Mouse (Mus musculus) small intestine, adult 2 months (tissue): ENCODE data around the gene Memo1. TPM values are rescaled to one million over a fixed set of nuclear protein-coding genes. Genes with fewer than 3 reads are reported as not detected.

ENCODE experiments used
- H3K27ac ChIP-seq: fragments of 200-500 bp; 2 replicates; pipeline ENCODE4 v1.5.1; 2012; ENCODE audit warnings: low read depth, low read length, control low read depth, inconsistent platforms; ENCODE audit not compliant: insufficient read depth
- H3K27me3 ChIP-seq: fragments of 200-500 bp; 2 replicates; pipeline ENCODE4 v1.6.1; 2012; ENCODE audit warnings: mild to moderate bottlenecking, moderate library complexity, low read length, inconsistent platforms; ENCODE audit not compliant: control insufficient read depth, insufficient read depth
- H3K36me3 ChIP-seq: fragments of 200-500 bp; 2 replicates; pipeline ENCODE4 v1.6.1; 2012; ENCODE audit warnings: mild to moderate bottlenecking, low read length, control low read depth, inconsistent platforms; ENCODE audit not compliant: control insufficient read depth, insufficient read depth
- H3K4me1 ChIP-seq: fragments of 200-500 bp; 2 replicates; pipeline ENCODE4 v1.6.1; 2012; ENCODE audit warnings: low read length, inconsistent platforms, mixed read lengths; ENCODE audit not compliant: control insufficient read depth, insufficient read depth, insufficient read length
- H3K4me3 ChIP-seq: fragments of 200-500 bp; 2 replicates; pipeline ENCODE4 v1.5.1; 2012; ENCODE audit warnings: low read depth, mild to moderate bottlenecking, control low read depth, inconsistent platforms, low read length, moderate library complexity
- CTCF ChIP-seq: fragments of 200-500 bp; IDR thresholded peaks from 2 replicates; pipeline ENCODE4 v1.5.1; 2012; ENCODE audit warnings: low read depth, mild to moderate bottlenecking, control low read depth, inconsistent platforms, low read length, moderate library complexity, mixed read lengths; ENCODE audit not compliant: insufficient replicate concordance, insufficient read length; ENCODE audit errors: extremely low read depth
- POLR2A ChIP-seq: fragments of 200-500 bp; IDR thresholded peaks from 2 replicates; pipeline ENCODE4 v1.6.1; 2012; ENCODE audit warnings: low read depth, mild to moderate bottlenecking, control low read depth, inconsistent platforms, low read length, moderate library complexity
- WGBS: fragments of 180-500 bp; shearing (Covaris S2); methylation state at CpG from one replicate; pipeline ENCODE4 v1.1.7; 2018; 5-methylcytosine and 5-hydroxymethylcytosine counted together
- polyA plus RNA-seq: library from polyadenylated mRNA; depleted of rRNA; stranded (reverse); fragments of >200 nt; gene quantifications from 2 replicates; pipeline ENCODE4 v1.2.3, GENCODE M21; 2012

Gene Memo1
- polyA plus RNA-seq, 1 experiment = 11.0 TPM

GRCm38 (mm10) chr17:74323844-74324243 lies 28.5 kb upstream of the Memo1 start, which contains the start of gene Dpy30:
Gene Dpy30 (minus strand): TSS chr17:74323944.
- no peaks in the 10 kb centered on the region for H3K36me3 ChIP-seq
- WGBS = 89% methylated on average over 2 of the region's 2 CpGs
- no peak within 1 kb of the TSS for H3K27ac ChIP-seq
- H3K27me3 ChIP-seq = no peaks in the 10 kb centered on the region
- TF ChIP-seq POLR2A (no peak), CTCF (no peak)
- H3K4me3 ChIP-seq = no peak within 1 kb of the TSS
- no peaks in the 10 kb centered on the region for H3K4me1 ChIP-seq

GRCm38 (mm10) chr17:74322400-74323054 lies 27.2 kb upstream of the Memo1 start:
- Histone ChIP-seq H3K27me3 (no peaks in the 10 kb centered on the region), H3K4me1 (no peaks in the 10 kb centered on the region), H3K27ac (no peak overlapping the region), H3K36me3 (no peaks in the 10 kb centered on the region), H3K4me3 (no peak overlapping the region)
- 47% methylated on average over 5 of the region's 5 CpGs for WGBS
- TF ChIP-seq CTCF (no peak), POLR2A (no peak)

- Histone ChIP-seq H3K4me3 (no peak overlapping the region), H3K27ac (no peak overlapping the region), H3K4me1 (no peaks in the 10 kb centered on the region), H3K27me3 (no peaks in the 10 kb centered on the region), H3K36me3 (no peaks in the 10 kb centered on the region)
- WGBS = 97% methylated on average over 6 of the region's 6 CpGs
- TF ChIP-seq POLR2A (no peak), CTCF (no peak)
These were observed 23.4 kb upstream of the Memo1 start for GRCm38 (mm10) chr17:74318721-74319120.

- TF ChIP-seq CTCF = peak; percentile 14; the same call in 1 of the 2 replicates
- TF ChIP-seq POLR2A = peak; percentile 75
- no peaks in the 10 kb centered on the region for H3K27me3 ChIP-seq
- no peaks in the 10 kb centered on the region for H3K4me1 ChIP-seq
- H3K27ac ChIP-seq = peak overlapping the region; percentile 69
- WGBS = under 1% methylated on average over 48 of the region's 48 CpGs
- H3K4me3 ChIP-seq = peak overlapping the region; percentile 78
- H3K36me3 ChIP-seq = no peaks in the 10 kb centered on the region
These were observed 21.1 kb upstream of the Memo1 start for GRCm38 (mm10) chr17:74316309-74316863.

- WGBS = 1% methylated on average over 45 of the region's 45 CpGs
- Histone ChIP-seq H3K27me3 (no peaks in the 10 kb centered on the region), H3K27ac (peak overlapping the region; percentile 55), H3K4me1 (no peaks in the 10 kb centered on the region), H3K36me3 (peaks cover 2% of the 10 kb centered on the region; the same call in 1 of the 2 replicates), H3K4me3 (peak overlapping the region; percentile 78)
- TF ChIP-seq CTCF = no peak
- TF ChIP-seq POLR2A = no peak
These were observed 20.4 kb upstream of the Memo1 start for GRCm38 (mm10) chr17:74315445-74316308.

GRCm38 (mm10) chr17:74306021-74306420 lies 10.7 kb upstream of the Memo1 start:
- H3K4me1 ChIP-seq = no peaks in the 10 kb centered on the region
- 89% methylated on average over 1 of the region's 1 CpGs for WGBS
- TF ChIP-seq CTCF (no peak), POLR2A (no peak)
- no peak overlapping the region for H3K27ac ChIP-seq
- no peak overlapping the region for H3K4me3 ChIP-seq
- no peaks in the 10 kb centered on the region for H3K27me3 ChIP-seq
- H3K36me3 ChIP-seq = peaks cover 32% of the 10 kb centered on the region

- TF ChIP-seq CTCF (no peak), POLR2A (no peak)
- no peak overlapping the region for H3K4me3 ChIP-seq
- no peak overlapping the region for H3K27ac ChIP-seq
- WGBS = 85% methylated on average over 4 of the region's 4 CpGs
- no peaks in the 10 kb centered on the region for H3K27me3 ChIP-seq
- H3K4me1 ChIP-seq = no peaks in the 10 kb centered on the region
- H3K36me3 ChIP-seq = peaks cover 35% of the 10 kb centered on the region
These were observed 10.3 kb upstream of the Memo1 start for GRCm38 (mm10) chr17:74305616-74306015.
